Mouse (Mus musculus) E14TG2a.4 (cell line): ENCODE data around the gene Lpp.

Experiments
- CTCF ChIP-seq: conservative IDR thresholded peaks from 2 replicates; pipeline ENCODE4 v1.5.1; 2014; ENCODE audit warnings: low read length
- NANOG ChIP-seq: IDR thresholded peaks from 2 replicates; pipeline ENCODE4 v1.6.1; 2014; ENCODE audit warnings: borderline replicate concordance, low read length, mixed read lengths
- POU5F1 ChIP-seq: IDR thresholded peaks from 2 replicates; pipeline ENCODE4 v1.6.1; 2014; ENCODE audit warnings: low read length, borderline replicate concordance

DNA sequence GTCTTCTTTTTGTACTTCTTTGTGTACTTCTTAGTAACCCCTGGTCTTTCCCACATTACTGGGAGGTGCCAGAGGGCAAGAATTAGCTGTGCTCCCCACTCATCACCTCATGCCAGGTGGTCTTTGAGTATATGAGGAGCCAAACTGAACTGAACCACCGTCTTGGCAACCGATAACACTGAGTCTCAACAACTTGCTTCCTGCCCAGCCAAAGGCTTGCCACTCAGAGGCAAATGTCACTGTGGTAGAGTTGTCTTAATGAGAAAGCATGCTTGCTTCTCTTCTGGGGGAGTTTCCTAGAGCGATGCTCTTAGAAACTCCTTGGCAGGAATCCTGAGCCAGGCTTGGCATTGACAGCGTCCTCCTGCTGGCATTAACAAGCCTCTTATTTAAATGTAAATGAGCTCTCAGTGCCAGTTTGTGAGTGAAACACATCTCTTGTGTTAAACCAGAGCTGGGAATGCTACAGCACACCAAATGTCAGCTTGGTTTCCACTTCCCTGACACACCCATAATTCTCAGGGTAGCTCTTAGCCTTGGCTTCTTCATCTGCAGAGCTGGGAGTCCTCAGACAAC, 623.0 kb downstream of the Lpp start:
- TF ChIP-seq CTCF = no peak
- TF ChIP-seq NANOG = no peak; the same call in 1 of the 2 replicates
- no peak for TF ChIP-seq POU5F1
